Comparison of ENCODE assay signal across 23 mouse cellular contexts in the genomic region with DNA sequence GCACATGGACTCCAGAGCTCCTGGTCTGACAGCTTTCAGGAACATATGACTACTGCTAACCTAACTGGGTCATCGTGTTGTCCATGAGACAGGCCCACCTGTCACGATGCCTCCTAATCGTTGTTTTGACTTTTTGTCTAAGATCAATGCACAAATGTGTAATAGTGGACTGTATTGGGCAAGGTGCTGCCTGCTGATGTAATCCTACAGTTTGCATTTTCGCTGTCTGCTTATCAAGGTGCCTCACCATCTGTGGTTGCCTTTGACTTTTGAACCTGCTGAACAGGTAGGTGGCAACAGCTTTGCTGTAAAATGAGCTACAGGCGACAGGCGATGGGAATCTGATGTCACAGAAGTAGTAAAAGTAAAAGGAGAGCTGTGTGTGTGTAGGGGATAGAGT.
"Had no signal": no experiment of that assay in that cellular context is flagged by ENCODE, and none has a peak within 500 bp of the region (broad histone marks: within the 10 kb centered on the region; RNA-seq: fewer than 3 reads in every experiment).

No protein-coding gene starts in this region.

- H3K4me3 ChIP-seq: heart, adult 2 months; hindbrain, embryonic 10.5 days; hindbrain, embryonic 12.5 days; layer of hippocampus, adult 2 months; limb, embryonic 13.5 days; limb, embryonic 15.5 days had no signal

- H3K27ac ChIP-seq: heart, adult 2 months; hindbrain, embryonic 10.5 days; hindbrain, embryonic 12.5 days; hindbrain, embryonic 14.5 days; layer of hippocampus, adult 2 months; limb, embryonic 13.5 days; limb, embryonic 15.5 days; liver, embryonic 14.5 days had no signal

- H3K36me3 ChIP-seq: hindbrain, embryonic 10.5 days; hindbrain, embryonic 12.5 days; limb, embryonic 13.5 days; limb, embryonic 15.5 days had no signal

- H3K4me2 ChIP-seq: heart, embryonic 11.5 days; hindbrain, embryonic 12.5 days; hindbrain, embryonic 14.5 days; limb, embryonic 13.5 days; limb, embryonic 15.5 days; liver, embryonic 11.5 days had no signal

- H3K4me1 ChIP-seq: hindbrain, embryonic 10.5 days; hindbrain, embryonic 12.5 days had no signal

- ATAC-seq: forebrain, embryonic 16.5 days; hindbrain, embryonic 16.5 days; inflammation-experienced regulatory T-cells, adult 6 months had no signal

- H3K9me3 ChIP-seq: hindbrain, embryonic 10.5 days; hindbrain, embryonic 12.5 days; limb, embryonic 13.5 days; limb, embryonic 15.5 days had no signal

- DNase-seq: gastrocnemius, postnatal 25 days; heart, adult 2 months; heart, postnatal 10 days; heart, postnatal 4 days; kidney, adult 18-20 months; kidney, adult 8-10 months; kidney, postnatal 10 days; kidney, postnatal 25 days; kidney, postnatal 4 days; layer of hippocampus, postnatal 36 days; left cerebral cortex, postnatal 4 days had no signal

- H3K9ac ChIP-seq: hindbrain, embryonic 12.5 days; hindbrain, embryonic 14.5 days; limb, embryonic 13.5 days; limb, embryonic 15.5 days; liver, embryonic 14.5 days had no signal

- H3K27me3 ChIP-seq: hindbrain, embryonic 12.5 days; limb, embryonic 13.5 days; limb, embryonic 15.5 days had no signal
